Mouse (Mus musculus): ENCODE measurements around the gene Gm4787. TPM values are rescaled to one million over a fixed set of nuclear protein-coding genes. Genes with fewer than 3 reads are reported as not detected.
"Not testable (repeated sequence)": the region's sequence is repeated elsewhere in the genome, so short reads cannot be mapped to it uniquely, and the experiment has no call there.

Gene Gm4787
- total RNA-seq (2015; ENCODE audit: low replicate concordance) = not detected in 2 replicates
- total RNA-seq (2017; ENCODE audit: low replicate concordance) = not detected in 2 replicates

- not testable (repeated sequence) for ATAC-seq (replicated peaks; ENCODE audit: low FRiP score, poor library complexity, severe bottlenecking)
Observed at GRCm38 (mm10) chr12:81379364-81379763, at the start of gene Gm4787. TSS of gene Gm4787 (minus strand) at chr12:81379464.

- no peak for ATAC-seq (replicated peaks; ENCODE audit: low FRiP score, poor library complexity, severe bottlenecking)
Observed at GRCm38 (mm10) chr12:81421846-81422245, 42.6 kb upstream of the Gm4787 start, which contains the start of gene Adam4. TSS of gene Adam4 (minus strand) at chr12:81421946.

- ATAC-seq (replicated peaks; ENCODE audit: low FRiP score, poor library complexity, severe bottlenecking) = no peak
Observed at GRCm38 (mm10) chr12:81413211-81413610, 33.9 kb upstream of the Gm4787 start.

GRCm38 (mm10) chr12:81408966-81409365 lies 29.7 kb upstream of the Gm4787 start:
- ATAC-seq (replicated peaks; ENCODE audit: low FRiP score, poor library complexity, severe bottlenecking) = no peak

GRCm38 (mm10) chr12:81402187-81402586 lies 22.9 kb upstream of the Gm4787 start:
- ATAC-seq (replicated peaks; ENCODE audit: low FRiP score, poor library complexity, severe bottlenecking) = no peak

GRCm38 (mm10) chr12:81333841-81334240 lies 45.4 kb downstream of the Gm4787 start:
- ATAC-seq (replicated peaks; ENCODE audit: low FRiP score, poor library complexity, severe bottlenecking) = no peak

- no peak for ATAC-seq (replicated peaks; ENCODE audit: low FRiP score, poor library complexity, severe bottlenecking)
Observed at GRCm38 (mm10) chr12:81332875-81333421, 46.3 kb downstream of the Gm4787 start, which contains the start of gene Slc8a3. TSS of gene Slc8a3 (minus strand) at chr12:81333180.

- ATAC-seq (replicated peaks; ENCODE audit: low FRiP score, poor library complexity, severe bottlenecking) = no peak
Observed at GRCm38 (mm10) chr12:81331937-81332874, 47.1 kb downstream of the Gm4787 start.

- no peak for ATAC-seq (replicated peaks; ENCODE audit: low FRiP score, poor library complexity, severe bottlenecking)
Observed at GRCm38 (mm10) chr12:81331046-81331638, 48.1 kb downstream of the Gm4787 start.

Other genes with a start within 250 kb of the Gm4787 start
- not detected in 2 replicates for gene Slc8a3, start 46.3 kb downstream of the Gm4787 start, total RNA-seq (2015; ENCODE audit: low replicate concordance)
- gene Slc8a3, start 46.3 kb downstream of the Gm4787 start, total RNA-seq (2017; ENCODE audit: low replicate concordance) = not detected in 2 replicates
- 1.8 TPM in 1 of 2 replicates, not detected in the other for gene Adam4, start 42.5 kb upstream of the Gm4787 start, total RNA-seq (2015; ENCODE audit: low replicate concordance)
- 0.77 TPM in 1 of 2 replicates, not detected in the other for gene Adam4, start 42.5 kb upstream of the Gm4787 start, total RNA-seq (2017; ENCODE audit: low replicate concordance)
- 3.2 and 32.7 TPM in 2 replicates for gene Cox16, start 105.7 kb upstream of the Gm4787 start, total RNA-seq (2015; ENCODE audit: low replicate concordance)
- 12.9 and 26.7 TPM in 2 replicates for gene Cox16, start 105.7 kb upstream of the Gm4787 start, total RNA-seq (2017; ENCODE audit: low replicate concordance)
- 3.6 TPM in 1 of 2 replicates, not detected in the other for gene Gm20498, start 153.4 kb upstream of the Gm4787 start, total RNA-seq (2015; ENCODE audit: low replicate concordance)
- 3.7 TPM in 1 of 2 replicates, not detected in the other for gene Gm20498, start 153.4 kb upstream of the Gm4787 start, total RNA-seq (2017; ENCODE audit: low replicate concordance)
- gene Synj2bp, start 153.4 kb upstream of the Gm4787 start, total RNA-seq (2015; ENCODE audit: low replicate concordance) = 6.5 and 15.1 TPM in 2 replicates
- 12.8 and 18.4 TPM in 2 replicates for gene Synj2bp, start 153.4 kb upstream of the Gm4787 start, total RNA-seq (2017; ENCODE audit: low replicate concordance)
- gene Adam21, start 189.0 kb upstream of the Gm4787 start, total RNA-seq (2015; ENCODE audit: low replicate concordance) = not detected in 2 replicates
- gene Adam21, start 189.0 kb upstream of the Gm4787 start, total RNA-seq (2017; ENCODE audit: low replicate concordance) = not detected in 2 replicates
- 28.9 and 29.6 TPM in 2 replicates for gene Med6, start 215.5 kb upstream of the Gm4787 start, total RNA-seq (2015; ENCODE audit: low replicate concordance)
- gene Med6, start 215.5 kb upstream of the Gm4787 start, total RNA-seq (2017; ENCODE audit: low replicate concordance) = 91.9 and 102 TPM in 2 replicates